Mouse (Mus musculus): ENCODE measurements around the gene Vmn1r174.
"Not testable (repeated sequence)": the region's sequence is repeated elsewhere in the genome, so short reads cannot be mapped to it uniquely, and the experiment has no call there.

Gene Vmn1r174

GRCm38 (mm10) chr7:23751970-23752369, at the start of gene Vmn1r174:
TSS of gene Vmn1r174 (plus strand) at chr7:23752270.
- not testable (repeated sequence) for DNase-seq (ENCODE audit: low spot score in 2 of 2)

- no peak for DNase-seq (ENCODE audit: low spot score in 2 of 2)
Observed at GRCm38 (mm10) chr7:23784526-23784925, 32.5 kb downstream of the Vmn1r174 start.

DNA sequence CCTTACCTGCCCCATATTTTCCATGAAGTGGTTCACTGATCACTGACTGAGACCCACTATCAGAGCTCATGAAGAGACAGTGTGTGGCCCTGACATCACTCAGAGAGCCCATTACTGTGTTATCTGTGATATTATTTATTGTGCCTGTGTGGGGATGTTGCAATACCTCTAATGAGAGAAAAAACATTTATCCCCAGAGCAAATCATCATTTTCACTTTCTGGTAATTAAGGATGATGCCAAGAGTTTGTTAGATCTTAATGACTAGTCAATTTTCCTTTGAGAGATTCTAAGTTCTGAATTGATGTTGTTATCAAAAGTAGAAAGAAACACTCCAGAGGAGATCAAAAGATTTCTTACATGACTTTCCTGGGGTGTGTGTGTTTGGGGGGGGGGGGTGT, 58.5 kb downstream of the Vmn1r174 start, which contains the start of gene Vmn1r175:
Gene Vmn1r175 (minus strand): TSS at position 101 of the 400 bp plus-strand sequence.
- DNase-seq (ENCODE audit: low spot score in 2 of 2): not testable (repeated sequence)

Measured in right cerebral cortex, adult 2 months (tissue).